In the genomic region with DNA sequence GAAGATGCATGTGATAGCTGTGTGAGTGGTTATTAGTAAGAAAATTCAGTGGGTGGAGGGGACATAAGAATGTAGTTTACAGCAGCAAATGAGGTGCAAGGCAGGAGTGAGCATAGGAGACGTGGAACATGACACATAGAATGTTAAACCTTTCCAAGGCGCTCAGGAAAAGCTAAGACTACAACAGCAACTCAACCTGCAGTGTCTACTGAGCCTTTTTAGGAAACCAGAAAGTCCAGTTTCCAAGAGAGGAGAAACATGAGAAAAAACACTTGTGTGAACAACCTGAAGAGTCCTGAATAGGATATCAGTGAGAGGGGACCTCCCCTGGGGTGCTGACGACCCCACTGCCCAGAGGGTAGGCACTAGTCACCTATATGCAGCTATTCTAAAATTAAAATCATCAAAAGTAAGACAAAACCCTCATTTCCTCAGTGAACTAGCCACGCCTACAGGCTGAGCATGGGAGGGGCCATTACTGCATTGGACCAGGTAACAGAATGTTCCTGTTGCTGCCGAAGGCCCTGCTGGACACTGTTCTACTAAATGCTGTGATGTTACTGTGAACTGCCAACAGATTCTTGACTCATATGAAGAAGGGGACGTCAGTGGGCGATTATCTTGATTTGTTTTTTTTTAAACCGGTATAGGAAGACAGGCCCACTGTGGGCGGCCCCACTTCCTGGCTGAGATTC, we compare ENCODE assay signal across 15 mouse cellular contexts.
"Had no signal": no experiment of that assay in that cellular context is flagged by ENCODE, and none has a peak within 500 bp of the region (broad histone marks: within the 10 kb centered on the region; RNA-seq: fewer than 3 reads in every experiment).

No protein-coding gene starts in this region.

- H3K27ac ChIP-seq: liver, embryonic 13.5 days; liver, embryonic 15.5 days; macrophage; midbrain, embryonic 13.5 days; midbrain, embryonic 15.5 days; neural tube, embryonic 12.5 days; stomach, embryonic 15.5 days; stomach, postnatal 0 days had no signal

- ATAC-seq: liver, postnatal 0 days; midbrain, embryonic 13.5 days; midbrain, embryonic 15.5 days had no signal

- H3K4me3 ChIP-seq: liver, embryonic 13.5 days; liver, embryonic 15.5 days; megakaryocyte, embryonic 14.5 days; midbrain, embryonic 13.5 days; midbrain, embryonic 15.5 days; neural tube, embryonic 12.5 days; stomach, embryonic 15.5 days had no signal

- H3K9ac ChIP-seq: liver, embryonic 13.5 days; liver, embryonic 15.5 days; liver, postnatal 0 days; midbrain, embryonic 13.5 days; midbrain, embryonic 15.5 days; neural tube, embryonic 12.5 days; stomach, embryonic 15.5 days had no signal

- H3K9me3 ChIP-seq: liver, embryonic 13.5 days; liver, embryonic 15.5 days; midbrain, embryonic 13.5 days; midbrain, embryonic 15.5 days; neural tube, embryonic 12.5 days; stomach, embryonic 15.5 days had no signal

- H3K27me3 ChIP-seq: liver, embryonic 13.5 days; liver, embryonic 15.5 days; megakaryocyte, embryonic 14.5 days; midbrain, embryonic 13.5 days; midbrain, embryonic 15.5 days; neural tube, embryonic 12.5 days; stomach, embryonic 15.5 days had no signal

- H3K4me2 ChIP-seq: liver, embryonic 13.5 days; liver, embryonic 15.5 days; midbrain, embryonic 11.5 days; midbrain, embryonic 13.5 days; midbrain, embryonic 15.5 days; neural tube, embryonic 12.5 days; stomach, embryonic 15.5 days had no signal

- DNase-seq: liver, embryonic 13.5 days; liver, postnatal 0 days; right cerebral cortex, postnatal 14 days; thymus, adult 2 months; thymus, postnatal 25 days; thymus, postnatal 4 days had no signal

- H3K36me3 ChIP-seq: liver, embryonic 13.5 days; liver, embryonic 15.5 days; midbrain, embryonic 13.5 days; midbrain, embryonic 15.5 days; neural tube, embryonic 12.5 days; stomach, embryonic 15.5 days had no signal

- H3K4me1 ChIP-seq: liver, embryonic 13.5 days; liver, embryonic 15.5 days; megakaryocyte, embryonic 14.5 days; midbrain, embryonic 13.5 days; midbrain, embryonic 15.5 days; neural tube, embryonic 12.5 days; stomach, embryonic 15.5 days had no signal
